Mouse (Mus musculus): ENCODE results near the gene Stk10. TPM values are rescaled to one million over a fixed set of nuclear protein-coding genes. Genes with fewer than 3 reads are reported as not detected.

Stk10 gene
- polyA plus RNA-seq, 1 experiment from 2014 or later: 0.67 TPM

- Histone ChIP-seq H3K4me2 (no peak overlapping the region), H3K36me3 (ENCODE audit: control insufficient read depth, insufficient read depth, low read length) (no peaks in the 10 kb centered on the region), H3K9ac (ENCODE audit: low read length) (no peak overlapping the region), H3K27ac (ENCODE audit: low read depth, low read length) (no peak overlapping the region), H3K27me3 (ENCODE audit: control insufficient read depth, insufficient read depth, low read length) (no peaks in the 10 kb centered on the region), H3K9me3 (ENCODE audit: control insufficient read depth, low read length) (no peaks in the 10 kb centered on the region), H3K4me1 (ENCODE audit: control insufficient read depth, insufficient read depth, low read length) (no peaks in the 10 kb centered on the region), H3K4me3 (ENCODE audit: low read depth, low read length) (no peak overlapping the region)
- WGBS: 93% methylated on average over 15 of the region's 15 CpGs
- DNase-seq (ENCODE audit: low spot score, missing footprints) (no peak), ATAC-seq (ENCODE audit: low FRiP score) (no peak)
These were observed 35.7 kb downstream of the Stk10 start for GRCm38 (mm10) chr11:32568637-32569293.

DNA sequence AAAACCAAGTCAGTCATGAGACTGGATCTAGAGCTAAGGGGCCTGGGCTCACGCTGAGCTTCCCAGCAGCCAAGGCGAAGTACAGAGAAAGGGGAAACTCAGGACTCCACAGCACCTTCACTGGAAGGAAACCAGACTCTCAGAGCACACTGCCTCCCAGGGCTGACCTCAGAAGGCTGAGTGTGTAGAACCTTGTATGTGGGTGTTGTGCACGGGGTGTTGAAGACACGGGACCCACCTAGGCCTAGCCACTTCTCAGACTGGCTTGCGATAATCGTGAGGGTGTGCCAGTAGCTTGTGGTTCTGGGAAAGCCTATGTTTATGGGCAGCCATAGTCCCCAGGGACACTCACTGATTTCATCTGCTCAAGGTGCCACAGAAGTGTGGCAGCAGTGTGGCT is 38.0 kb downstream of the Stk10 start:
- DNase-seq (ENCODE audit: low spot score, missing footprints): no peak
- no peaks in the 10 kb centered on the region for H3K36me3 ChIP-seq (ENCODE audit: control insufficient read depth, insufficient read depth, low read length)
- H3K9ac ChIP-seq (ENCODE audit: low read length): no peak overlapping the region
- H3K4me1 ChIP-seq (ENCODE audit: control insufficient read depth, insufficient read depth, low read length): no peaks in the 10 kb centered on the region
- H3K27me3 ChIP-seq (ENCODE audit: control insufficient read depth, insufficient read depth, low read length): no peaks in the 10 kb centered on the region
- no peaks in the 10 kb centered on the region for H3K9me3 ChIP-seq (ENCODE audit: control insufficient read depth, low read length)
- no peak overlapping the region for H3K27ac ChIP-seq (ENCODE audit: low read depth, low read length)
- H3K4me3 ChIP-seq (ENCODE audit: low read depth, low read length): no peak overlapping the region
- H3K4me2 ChIP-seq: no peak overlapping the region
- no peak for ATAC-seq (ENCODE audit: low FRiP score)
- 89% methylated on average over 6 of the region's 6 CpGs for WGBS

GRCm38 (mm10) chr11:32573669-32574068 is 40.6 kb downstream of the Stk10 start:
- H3K27me3 ChIP-seq (ENCODE audit: control insufficient read depth, insufficient read depth, low read length): no peaks in the 10 kb centered on the region
- 95% methylated on average over 2 of the region's 2 CpGs for WGBS
- H3K9ac ChIP-seq (ENCODE audit: low read length): no peak overlapping the region
- H3K4me3 ChIP-seq (ENCODE audit: low read depth, low read length): no peak overlapping the region
- no peaks in the 10 kb centered on the region for H3K9me3 ChIP-seq (ENCODE audit: control insufficient read depth, low read length)
- H3K36me3 ChIP-seq (ENCODE audit: control insufficient read depth, insufficient read depth, low read length): no peaks in the 10 kb centered on the region
- no peaks in the 10 kb centered on the region for H3K4me1 ChIP-seq (ENCODE audit: control insufficient read depth, insufficient read depth, low read length)
- no peak overlapping the region for H3K27ac ChIP-seq (ENCODE audit: low read depth, low read length)
- ATAC-seq (ENCODE audit: low FRiP score) (no peak), DNase-seq (ENCODE audit: low spot score, missing footprints) (no peak)
- no peak overlapping the region for H3K4me2 ChIP-seq

- DNase-seq (ENCODE audit: low spot score, missing footprints) (peak; percentile 67), ATAC-seq (ENCODE audit: low FRiP score) (no peak)
- no peaks in the 10 kb centered on the region for H3K9me3 ChIP-seq (ENCODE audit: control insufficient read depth, low read length)
- no peak overlapping the region for H3K4me3 ChIP-seq (ENCODE audit: low read depth, low read length)
- H3K9ac ChIP-seq (ENCODE audit: low read length): no peak overlapping the region
- H3K4me1 ChIP-seq (ENCODE audit: control insufficient read depth, insufficient read depth, low read length): no peaks in the 10 kb centered on the region
- no peaks in the 10 kb centered on the region for H3K27me3 ChIP-seq (ENCODE audit: control insufficient read depth, insufficient read depth, low read length)
- H3K36me3 ChIP-seq (ENCODE audit: control insufficient read depth, insufficient read depth, low read length): no peaks in the 10 kb centered on the region
- H3K27ac ChIP-seq (ENCODE audit: low read depth, low read length): no peak overlapping the region
- H3K4me2 ChIP-seq: no peak overlapping the region
- WGBS: 89% methylated on average over 6 of the region's 6 CpGs
These were observed 43.1 kb downstream of the Stk10 start for GRCm38 (mm10) chr11:32575964-32576759.

- Histone ChIP-seq H3K9ac (ENCODE audit: low read length) (no peak overlapping the region), H3K36me3 (ENCODE audit: control insufficient read depth, insufficient read depth, low read length) (no peaks in the 10 kb centered on the region), H3K4me3 (ENCODE audit: low read depth, low read length) (no peak overlapping the region), H3K4me2 (no peak overlapping the region), H3K9me3 (ENCODE audit: control insufficient read depth, low read length) (no peaks in the 10 kb centered on the region), H3K4me1 (ENCODE audit: control insufficient read depth, insufficient read depth, low read length) (no peaks in the 10 kb centered on the region), H3K27ac (ENCODE audit: low read depth, low read length) (no peak overlapping the region), H3K27me3 (ENCODE audit: control insufficient read depth, insufficient read depth, low read length) (no peaks in the 10 kb centered on the region)
- ATAC-seq (ENCODE audit: low FRiP score) (no peak), DNase-seq (ENCODE audit: low spot score, missing footprints) (peak; percentile 54)
- WGBS: 74% methylated on average over 5 of the region's 5 CpGs
These were observed 43.6 kb downstream of the Stk10 start for GRCm38 (mm10) chr11:32576760-32577050.

DNA sequence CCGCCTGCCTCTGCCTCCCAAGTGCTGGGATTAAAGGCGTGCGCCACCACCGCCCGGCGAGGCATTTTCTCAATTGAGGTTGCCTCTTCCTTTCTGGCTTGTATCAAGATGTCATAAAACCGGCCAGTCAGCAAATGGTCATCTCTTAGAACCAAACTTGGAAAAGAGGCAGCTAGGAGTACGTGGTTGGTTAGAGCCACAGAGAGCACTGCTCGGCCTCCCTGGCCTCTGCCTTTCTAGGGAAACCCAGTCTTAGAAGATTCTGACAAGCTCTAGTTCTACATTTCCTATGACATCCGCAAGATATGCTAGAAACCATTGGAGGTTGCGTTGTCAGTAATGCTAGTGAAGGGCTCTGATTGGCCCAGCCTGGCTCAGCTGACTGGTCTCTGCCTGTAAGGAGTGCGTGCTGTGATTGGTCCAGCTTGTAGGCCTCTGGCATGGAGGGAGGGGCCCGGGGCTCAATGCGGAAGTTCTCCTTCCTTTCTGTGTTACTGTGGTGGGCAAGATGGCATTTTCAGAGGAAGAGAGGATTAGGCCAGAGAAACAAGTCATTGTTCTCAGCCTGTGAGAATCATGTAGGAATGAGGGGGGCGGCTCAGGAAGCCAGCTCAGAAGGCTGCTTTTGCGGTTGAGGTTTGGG is 47.3 kb downstream of the Stk10 start:
- Histone ChIP-seq H3K9me3 (ENCODE audit: control insufficient read depth, low read length) (no peaks in the 10 kb centered on the region), H3K9ac (ENCODE audit: low read length) (no peak overlapping the region), H3K4me1 (ENCODE audit: control insufficient read depth, insufficient read depth, low read length) (no peaks in the 10 kb centered on the region), H3K27me3 (ENCODE audit: control insufficient read depth, insufficient read depth, low read length) (no peaks in the 10 kb centered on the region), H3K4me2 (no peak overlapping the region), H3K4me3 (ENCODE audit: low read depth, low read length) (no peak overlapping the region), H3K36me3 (ENCODE audit: control insufficient read depth, insufficient read depth, low read length) (no peaks in the 10 kb centered on the region), H3K27ac (ENCODE audit: low read depth, low read length) (no peak overlapping the region)
- DNase-seq (ENCODE audit: low spot score, missing footprints) (peak; percentile 74), ATAC-seq (ENCODE audit: low FRiP score) (peak; percentile 78)
- WGBS: 77% methylated on average over 16 of the region's 16 CpGs

GRCm38 (mm10) chr11:32581031-32581430 is 47.9 kb downstream of the Stk10 start:
- Histone ChIP-seq H3K9ac (ENCODE audit: low read length) (no peak overlapping the region), H3K4me3 (ENCODE audit: low read depth, low read length) (no peak overlapping the region), H3K27ac (ENCODE audit: low read depth, low read length) (no peak overlapping the region), H3K27me3 (ENCODE audit: control insufficient read depth, insufficient read depth, low read length) (no peaks in the 10 kb centered on the region), H3K4me2 (no peak overlapping the region), H3K4me1 (ENCODE audit: control insufficient read depth, insufficient read depth, low read length) (no peaks in the 10 kb centered on the region), H3K9me3 (ENCODE audit: control insufficient read depth, low read length) (no peaks in the 10 kb centered on the region), H3K36me3 (ENCODE audit: control insufficient read depth, insufficient read depth, low read length) (no peaks in the 10 kb centered on the region)
- peak; percentile 44; the same call in 1 of the 2 replicates for ATAC-seq (ENCODE audit: low FRiP score)
- DNase-seq (ENCODE audit: low spot score, missing footprints): no peak
- WGBS: 61% methylated on average over 2 of the region's 2 CpGs

- DNase-seq (ENCODE audit: low spot score, missing footprints): peak; percentile 60
- WGBS: 72% methylated on average over 5 of the region's 5 CpGs
- no peaks in the 10 kb centered on the region for H3K9me3 ChIP-seq (ENCODE audit: control insufficient read depth, low read length)
These were observed 49.7 kb downstream of the Stk10 start for GRCm38 (mm10) chr11:32582813-32583212.

DNA sequence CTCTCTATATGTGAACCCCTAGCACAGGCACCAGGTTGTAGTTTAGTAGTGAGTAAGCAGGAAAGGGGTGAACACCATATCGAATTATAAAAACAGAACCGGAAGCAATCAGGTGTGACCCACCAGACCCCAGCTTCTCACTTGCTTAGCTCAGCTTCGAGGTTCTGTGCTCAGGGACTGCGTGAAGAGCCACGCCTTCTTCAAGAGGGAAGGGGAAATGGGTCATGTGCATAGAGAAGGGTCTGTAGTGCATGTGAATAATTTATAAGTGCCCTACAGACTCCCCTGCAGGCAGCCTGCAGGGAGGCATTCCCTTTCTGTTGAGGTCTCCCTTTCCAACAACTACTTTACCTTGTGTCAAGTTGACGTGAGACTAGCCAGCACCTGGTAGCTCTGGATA is 52.9 kb downstream of the Stk10 start:
- no peaks in the 10 kb centered on the region for H3K27me3 ChIP-seq (ENCODE audit: control insufficient read depth, insufficient read depth, low read length)
- no peak overlapping the region for H3K4me2 ChIP-seq
- H3K9me3 ChIP-seq (ENCODE audit: control insufficient read depth, low read length): no peaks in the 10 kb centered on the region
- no peaks in the 10 kb centered on the region for H3K36me3 ChIP-seq (ENCODE audit: control insufficient read depth, insufficient read depth, low read length)
- no peak overlapping the region for H3K9ac ChIP-seq (ENCODE audit: low read length)
- no peaks in the 10 kb centered on the region for H3K4me1 ChIP-seq (ENCODE audit: control insufficient read depth, insufficient read depth, low read length)
- WGBS: 84% methylated on average over 6 of the region's 6 CpGs
- H3K4me3 ChIP-seq (ENCODE audit: low read depth, low read length): no peak overlapping the region
- H3K27ac ChIP-seq (ENCODE audit: low read depth, low read length): no peak overlapping the region
- no peak for ATAC-seq (ENCODE audit: low FRiP score)
- peak; percentile 54 for DNase-seq (ENCODE audit: low spot score, missing footprints)

More at GRCm38 (mm10) chr11:32582813-32583212, 49.7 kb downstream of the Stk10 start:
- no peaks in the 10 kb centered on the region for H3K36me3 ChIP-seq (ENCODE audit: control insufficient read depth, insufficient read depth, low read length)
- no peak overlapping the region for H3K9ac ChIP-seq (ENCODE audit: low read length)
- no peak for ATAC-seq (ENCODE audit: low FRiP score)
- no peak overlapping the region for H3K4me2 ChIP-seq
- no peak overlapping the region for H3K27ac ChIP-seq (ENCODE audit: low read depth, low read length)
- H3K4me1 ChIP-seq (ENCODE audit: control insufficient read depth, insufficient read depth, low read length): no peaks in the 10 kb centered on the region
- H3K27me3 ChIP-seq (ENCODE audit: control insufficient read depth, insufficient read depth, low read length): no peaks in the 10 kb centered on the region
- H3K4me3 ChIP-seq (ENCODE audit: low read depth, low read length): no peak overlapping the region

All from midbrain, embryonic 11.5 days (tissue).